Mouse (Mus musculus): ENCODE measurements at regions not wholly inside any gene's neighbourhood (a gene's known extent, or its start where the extent isn't known, plus 50 kb on each side); places are given as distances from the start of the nearest gene placed in this dataset.

DNA sequence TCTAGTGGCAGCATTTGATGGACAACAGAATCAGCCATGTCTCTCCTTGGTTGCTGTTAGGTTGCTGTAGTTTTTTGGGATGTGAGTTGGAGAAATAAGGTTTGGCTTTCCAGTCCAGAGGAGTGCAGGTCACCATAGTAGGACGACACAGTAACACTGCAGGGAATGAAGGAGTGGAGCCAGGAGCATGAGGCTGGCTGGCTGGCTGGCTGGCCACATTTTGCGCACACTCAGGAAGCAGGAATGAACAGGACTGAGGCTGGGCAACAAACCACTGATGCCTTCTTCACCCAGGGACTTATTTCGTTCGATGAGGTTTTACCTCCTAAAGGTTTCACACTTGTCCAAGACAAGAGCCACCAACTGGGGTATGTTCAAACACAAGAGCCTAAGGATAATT lies 205.9 kb upstream of the Rnd3 start:
- H3K4me2 ChIP-seq (replicated peaks; ENCODE audit: low read depth, low read length), result no peak overlapping the region
- no peak for ATAC-seq (ENCODE audit: low FRiP score, low TSS enrichment)
- H3K4me3 ChIP-seq (ENCODE audit: low read length), result no peak overlapping the region
- H3K36me3 ChIP-seq (ENCODE audit: insufficient read depth, low read length), result no peaks in the 10 kb centered on the region
- no peak overlapping the region for H3K9ac ChIP-seq (replicated peaks; ENCODE audit: low read length)
- no peaks in the 10 kb centered on the region for H3K4me1 ChIP-seq (ENCODE audit: insufficient read depth, low read length)
- H3K27me3 ChIP-seq (ENCODE audit: insufficient read depth, low read length), result no peaks in the 10 kb centered on the region
- H3K9me3 ChIP-seq (ENCODE audit: low read length), result no peaks in the 10 kb centered on the region
- WGBS, result 95% methylated on average over 4 of the region's 4 CpGs
- H3K27ac ChIP-seq (ENCODE audit: low read length), result no peak overlapping the region

DNA sequence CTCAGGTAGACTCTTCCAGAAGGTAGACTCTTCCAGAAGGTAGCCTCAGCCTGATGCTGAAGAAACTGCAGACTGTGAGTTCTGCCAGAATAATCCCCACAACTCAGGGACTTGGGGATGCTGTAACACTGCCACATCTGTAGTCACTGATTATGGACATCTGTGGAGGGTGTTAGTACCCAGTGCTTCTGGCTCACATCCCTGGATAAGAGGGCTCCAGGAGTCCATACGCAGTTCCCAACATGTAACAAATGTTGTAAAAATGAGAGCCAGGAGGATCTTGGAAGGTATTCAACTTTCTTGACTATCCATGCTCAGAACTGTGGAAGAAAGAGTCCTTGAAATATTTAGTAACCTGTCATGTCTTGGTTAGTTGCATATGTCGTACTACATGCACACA lies 200.7 kb upstream of the Rnd3 start:
- no peaks in the 10 kb centered on the region for H3K36me3 ChIP-seq (ENCODE audit: insufficient read depth, low read length)
- H3K4me2 ChIP-seq (replicated peaks; ENCODE audit: low read depth, low read length), result no peak overlapping the region
- WGBS, result 75% methylated on average over 2 of the region's 2 CpGs
- H3K27me3 ChIP-seq (ENCODE audit: insufficient read depth, low read length), result no peaks in the 10 kb centered on the region
- no peak for ATAC-seq (ENCODE audit: low FRiP score, low TSS enrichment)
- H3K4me3 ChIP-seq (ENCODE audit: low read length), result no peak overlapping the region
- H3K4me1 ChIP-seq (ENCODE audit: insufficient read depth, low read length), result no peaks in the 10 kb centered on the region
- H3K27ac ChIP-seq (ENCODE audit: low read length), result no peak overlapping the region
- no peaks in the 10 kb centered on the region for H3K9me3 ChIP-seq (ENCODE audit: low read length)
- no peak overlapping the region for H3K9ac ChIP-seq (replicated peaks; ENCODE audit: low read length)

- no peak overlapping the region for H3K9ac ChIP-seq (replicated peaks; ENCODE audit: low read length)
- H3K4me1 ChIP-seq (ENCODE audit: insufficient read depth, low read length), result no peaks in the 10 kb centered on the region
- H3K27me3 ChIP-seq (ENCODE audit: insufficient read depth, low read length), result no peaks in the 10 kb centered on the region
- no peaks in the 10 kb centered on the region for H3K9me3 ChIP-seq (ENCODE audit: low read length)
- 78% methylated on average over 2 of the region's 2 CpGs for WGBS
- H3K27ac ChIP-seq (ENCODE audit: low read length), result no peak overlapping the region
- no peak overlapping the region for H3K4me2 ChIP-seq (replicated peaks; ENCODE audit: low read depth, low read length)
- no peak overlapping the region for H3K4me3 ChIP-seq (ENCODE audit: low read length)
- no peaks in the 10 kb centered on the region for H3K36me3 ChIP-seq (ENCODE audit: insufficient read depth, low read length)
- no peak for ATAC-seq (ENCODE audit: low FRiP score, low TSS enrichment)
Observed at GRCm38 (mm10) chr2:51348774-51349173, 199.9 kb upstream of the Rnd3 start.

- no peak for ATAC-seq (ENCODE audit: low FRiP score, low TSS enrichment)
- no peaks in the 10 kb centered on the region for H3K36me3 ChIP-seq (ENCODE audit: insufficient read depth, low read length)
- no peak overlapping the region for H3K4me3 ChIP-seq (ENCODE audit: low read length)
- H3K4me1 ChIP-seq (ENCODE audit: insufficient read depth, low read length), result no peaks in the 10 kb centered on the region
- H3K27me3 ChIP-seq (ENCODE audit: insufficient read depth, low read length), result no peaks in the 10 kb centered on the region
- no peak overlapping the region for H3K9ac ChIP-seq (replicated peaks; ENCODE audit: low read length)
- no peaks in the 10 kb centered on the region for H3K9me3 ChIP-seq (ENCODE audit: low read length)
- no peak overlapping the region for H3K27ac ChIP-seq (ENCODE audit: low read length)
- no peak overlapping the region for H3K4me2 ChIP-seq (replicated peaks; ENCODE audit: low read depth, low read length)
- WGBS, result 97% methylated on average over 1 of the region's 1 CpGs
Observed at GRCm38 (mm10) chr2:51347086-51347485, 198.2 kb upstream of the Rnd3 start.

- H3K4me2 ChIP-seq (replicated peaks; ENCODE audit: low read depth, low read length), result no peak overlapping the region
- WGBS, result 81% methylated on average over 1 of the region's 1 CpGs
- H3K9ac ChIP-seq (replicated peaks; ENCODE audit: low read length), result no peak overlapping the region
- no peak overlapping the region for H3K27ac ChIP-seq (ENCODE audit: low read length)
- H3K4me1 ChIP-seq (ENCODE audit: insufficient read depth, low read length), result no peaks in the 10 kb centered on the region
- H3K36me3 ChIP-seq (ENCODE audit: insufficient read depth, low read length), result no peaks in the 10 kb centered on the region
- no peaks in the 10 kb centered on the region for H3K9me3 ChIP-seq (ENCODE audit: low read length)
- no peak overlapping the region for H3K4me3 ChIP-seq (ENCODE audit: low read length)
- no peaks in the 10 kb centered on the region for H3K27me3 ChIP-seq (ENCODE audit: insufficient read depth, low read length)
- no peak for ATAC-seq (ENCODE audit: low FRiP score, low TSS enrichment)
Observed at GRCm38 (mm10) chr2:51342421-51342820, 193.5 kb upstream of the Rnd3 start.

DNA sequence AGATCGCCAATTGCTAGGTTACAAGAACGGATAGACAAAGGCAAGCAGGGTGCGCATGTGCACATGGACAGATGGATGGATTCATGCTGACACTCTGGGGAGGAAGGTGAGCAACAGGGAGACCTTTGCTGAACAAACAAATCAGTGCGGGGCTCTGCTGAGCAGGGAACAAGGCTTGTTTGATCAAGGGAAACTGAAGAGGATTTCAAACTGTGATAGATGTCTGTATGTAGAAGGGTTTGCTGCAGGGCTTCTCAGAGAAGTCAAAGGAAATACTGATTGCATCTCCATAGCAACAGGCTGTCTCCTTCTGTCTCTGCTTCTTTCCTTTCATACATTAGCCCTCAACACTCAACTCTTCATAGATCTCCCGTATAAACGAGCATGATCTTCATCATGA lies 185.5 kb upstream of the Rnd3 start:
- no peak overlapping the region for H3K27ac ChIP-seq (ENCODE audit: low read length)
- no peak overlapping the region for H3K4me2 ChIP-seq (replicated peaks; ENCODE audit: low read depth, low read length)
- no peak overlapping the region for H3K9ac ChIP-seq (replicated peaks; ENCODE audit: low read length)
- no peaks in the 10 kb centered on the region for H3K4me1 ChIP-seq (ENCODE audit: insufficient read depth, low read length)
- H3K36me3 ChIP-seq (ENCODE audit: insufficient read depth, low read length), result no peaks in the 10 kb centered on the region
- WGBS, result 65% methylated on average over 6 of the region's 6 CpGs
- H3K9me3 ChIP-seq (ENCODE audit: low read length), result no peaks in the 10 kb centered on the region
- no peaks in the 10 kb centered on the region for H3K27me3 ChIP-seq (ENCODE audit: insufficient read depth, low read length)
- H3K4me3 ChIP-seq (ENCODE audit: low read length), result no peak overlapping the region
- no peak for ATAC-seq (ENCODE audit: low FRiP score, low TSS enrichment)

DNA sequence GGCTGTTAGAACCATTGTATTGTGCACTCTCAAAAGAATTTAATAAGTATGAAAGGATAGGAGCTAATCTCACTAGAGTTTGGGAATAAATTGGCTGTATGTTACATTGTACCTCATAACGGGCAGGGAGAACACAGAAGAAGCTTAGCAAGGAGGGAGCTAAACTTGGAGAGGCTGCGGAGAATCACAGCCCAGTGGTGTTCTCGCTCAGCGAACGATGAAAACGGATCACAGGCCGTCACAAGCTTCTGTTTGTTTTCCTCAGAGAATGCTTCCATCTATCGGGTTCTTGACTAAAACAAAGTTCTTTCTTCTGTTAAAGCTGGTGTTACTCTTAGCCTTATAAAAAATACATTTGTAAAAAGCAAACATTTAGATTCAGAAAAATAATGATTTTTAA lies 178.2 kb upstream of the Rnd3 start:
- H3K4me2 ChIP-seq (replicated peaks; ENCODE audit: low read depth, low read length), result no peak overlapping the region
- no peaks in the 10 kb centered on the region for H3K27me3 ChIP-seq (ENCODE audit: insufficient read depth, low read length)
- no peak overlapping the region for H3K9ac ChIP-seq (replicated peaks; ENCODE audit: low read length)
- no peak overlapping the region for H3K4me3 ChIP-seq (ENCODE audit: low read length)
- ATAC-seq (ENCODE audit: low FRiP score, low TSS enrichment), result no peak
- H3K9me3 ChIP-seq (ENCODE audit: low read length), result no peaks in the 10 kb centered on the region
- 64% methylated on average over 8 of the region's 8 CpGs for WGBS
- H3K36me3 ChIP-seq (ENCODE audit: insufficient read depth, low read length), result no peaks in the 10 kb centered on the region
- no peaks in the 10 kb centered on the region for H3K4me1 ChIP-seq (ENCODE audit: insufficient read depth, low read length)
- H3K27ac ChIP-seq (ENCODE audit: low read length), result no peak overlapping the region

DNA sequence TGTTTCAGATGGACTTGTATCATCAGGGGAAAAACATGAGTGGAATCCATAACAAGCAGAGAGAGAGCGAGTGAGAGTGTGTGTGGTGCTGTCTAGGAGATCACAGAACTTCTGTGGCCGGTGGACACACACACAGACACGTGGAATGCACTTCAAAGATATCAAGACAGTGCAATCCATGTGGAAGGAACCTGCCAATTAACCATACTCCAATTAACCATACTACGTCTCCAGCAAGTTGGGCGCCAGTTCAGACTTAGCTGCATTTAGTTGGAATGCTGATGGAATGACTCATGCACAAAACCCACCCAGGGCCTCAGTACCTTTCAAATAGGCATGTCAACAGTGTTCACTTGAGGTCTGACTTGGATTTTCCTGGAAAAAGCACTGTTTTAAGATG lies 172.8 kb upstream of the Rnd3 start:
- no peak for ATAC-seq (ENCODE audit: low FRiP score, low TSS enrichment)
- Histone ChIP-seq H3K27me3 (ENCODE audit: insufficient read depth, low read length) (no peaks in the 10 kb centered on the region), H3K9ac (replicated peaks; ENCODE audit: low read length) (no peak overlapping the region), H3K36me3 (ENCODE audit: insufficient read depth, low read length) (no peaks in the 10 kb centered on the region), H3K27ac (ENCODE audit: low read length) (no peak overlapping the region), H3K4me2 (replicated peaks; ENCODE audit: low read depth, low read length) (no peak overlapping the region), H3K4me1 (ENCODE audit: insufficient read depth, low read length) (no peaks in the 10 kb centered on the region), H3K9me3 (ENCODE audit: low read length) (no peaks in the 10 kb centered on the region), H3K4me3 (ENCODE audit: low read length) (no peak overlapping the region)
- 81% methylated on average over 5 of the region's 5 CpGs for WGBS

GRCm38 (mm10) chr2:51316452-51316851 lies 167.5 kb upstream of the Rnd3 start:
- no peaks in the 10 kb centered on the region for H3K36me3 ChIP-seq (ENCODE audit: insufficient read depth, low read length)
- no peak overlapping the region for H3K4me2 ChIP-seq (replicated peaks; ENCODE audit: low read depth, low read length)
- WGBS, result 87% methylated on average over 8 of the region's 8 CpGs
- no peak overlapping the region for H3K27ac ChIP-seq (ENCODE audit: low read length)
- ATAC-seq (ENCODE audit: low FRiP score, low TSS enrichment), result no peak
- H3K4me1 ChIP-seq (ENCODE audit: insufficient read depth, low read length), result no peaks in the 10 kb centered on the region
- no peaks in the 10 kb centered on the region for H3K27me3 ChIP-seq (ENCODE audit: insufficient read depth, low read length)
- no peaks in the 10 kb centered on the region for H3K9me3 ChIP-seq (ENCODE audit: low read length)
- no peak overlapping the region for H3K4me3 ChIP-seq (ENCODE audit: low read length)
- H3K9ac ChIP-seq (replicated peaks; ENCODE audit: low read length), result no peak overlapping the region

- Histone ChIP-seq H3K9ac (replicated peaks; ENCODE audit: low read length) (no peak overlapping the region), H3K36me3 (ENCODE audit: insufficient read depth, low read length) (no peaks in the 10 kb centered on the region), H3K9me3 (ENCODE audit: low read length) (no peaks in the 10 kb centered on the region), H3K27me3 (ENCODE audit: insufficient read depth, low read length) (no peaks in the 10 kb centered on the region), H3K27ac (ENCODE audit: low read length) (no peak overlapping the region), H3K4me1 (ENCODE audit: insufficient read depth, low read length) (no peaks in the 10 kb centered on the region), H3K4me3 (ENCODE audit: low read length) (no peak overlapping the region), H3K4me2 (replicated peaks; ENCODE audit: low read depth, low read length) (no peak overlapping the region)
- WGBS, result 91% methylated on average over 4 of the region's 4 CpGs
- no peak for ATAC-seq (ENCODE audit: low FRiP score, low TSS enrichment)
Observed at GRCm38 (mm10) chr2:51313414-51313813, 164.5 kb upstream of the Rnd3 start.

GRCm38 (mm10) chr2:51306257-51306656 lies 157.3 kb upstream of the Rnd3 start:
- no peak overlapping the region for H3K4me3 ChIP-seq (ENCODE audit: low read length)
- H3K27me3 ChIP-seq (ENCODE audit: insufficient read depth, low read length), result no peaks in the 10 kb centered on the region
- H3K9ac ChIP-seq (replicated peaks; ENCODE audit: low read length), result no peak overlapping the region
- ATAC-seq (ENCODE audit: low FRiP score, low TSS enrichment), result no peak
- H3K4me2 ChIP-seq (replicated peaks; ENCODE audit: low read depth, low read length), result no peak overlapping the region
- H3K36me3 ChIP-seq (ENCODE audit: insufficient read depth, low read length), result no peaks in the 10 kb centered on the region
- H3K4me1 ChIP-seq (ENCODE audit: insufficient read depth, low read length), result no peaks in the 10 kb centered on the region
- no peaks in the 10 kb centered on the region for H3K9me3 ChIP-seq (ENCODE audit: low read length)
- WGBS, result 91% methylated on average over 1 of the region's 1 CpGs
- no peak overlapping the region for H3K27ac ChIP-seq (ENCODE audit: low read length)

Data from kidney, embryonic 16.5 days (tissue).